Mouse (Mus musculus) cortical plate, adult 2 months (tissue): ENCODE data around the gene Gm21985.

Source experiments
- CTCF ChIP-seq: fragments of 200-500 bp; IDR thresholded peaks from 2 replicates; pipeline ENCODE4 v1.5.1; 2011; ENCODE audit warnings: mild to moderate bottlenecking, control low read depth, low read length; ENCODE audit not compliant: insufficient read depth; ENCODE audit errors: extremely low read depth
- POLR2A ChIP-seq: fragments of 200-500 bp; IDR thresholded peaks from 2 replicates; pipeline ENCODE4 v1.6.1; 2011; ENCODE audit warnings: mild to moderate bottlenecking, low read length, control low read depth; ENCODE audit not compliant: insufficient read depth; ENCODE audit errors: extremely low read depth

- TF ChIP-seq CTCF (no peak), POLR2A (no peak)
These were observed 124.7 kb downstream of the Gm21985 start for GRCm38 (mm10) chr2:112390843-112391242.
